Mouse (Mus musculus): ENCODE data around the gene Crebbp. TPM values are rescaled to one million over a fixed set of nuclear protein-coding genes. Genes with fewer than 3 reads are reported as not detected.
A peak's percentile ranks its signal among the peaks of the same experiment; 100 is the strongest.
"Not testable (repeated sequence)": the region's sequence is repeated elsewhere in the genome, so short reads cannot be mapped to it uniquely, and the experiment has no call there.

The Crebbp gene
- total RNA-seq, 2 experiments from 2014 or later, result 46.5 to 54.6 TPM

DNA sequence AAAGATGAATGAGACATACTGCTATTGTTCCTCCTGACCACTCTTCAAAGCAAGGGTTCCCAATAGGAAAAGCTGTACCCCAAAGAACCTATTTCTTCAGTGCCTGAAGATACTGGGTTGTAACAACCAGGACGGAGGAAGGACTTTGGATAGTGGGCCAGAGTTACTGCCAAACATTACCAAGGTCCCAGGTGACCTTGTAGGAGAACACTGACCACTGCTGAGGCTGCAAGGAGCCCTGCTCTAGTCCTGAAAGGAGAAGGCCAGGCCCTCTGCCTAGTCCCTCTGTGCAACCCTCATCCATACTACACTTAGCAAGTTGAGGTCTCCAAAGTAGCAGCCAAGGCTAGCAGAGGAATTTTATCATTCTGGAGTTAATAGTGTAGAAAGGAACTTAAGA is 60.7 kb downstream of the Crebbp start:
- DNase-seq, result no peak

DNA sequence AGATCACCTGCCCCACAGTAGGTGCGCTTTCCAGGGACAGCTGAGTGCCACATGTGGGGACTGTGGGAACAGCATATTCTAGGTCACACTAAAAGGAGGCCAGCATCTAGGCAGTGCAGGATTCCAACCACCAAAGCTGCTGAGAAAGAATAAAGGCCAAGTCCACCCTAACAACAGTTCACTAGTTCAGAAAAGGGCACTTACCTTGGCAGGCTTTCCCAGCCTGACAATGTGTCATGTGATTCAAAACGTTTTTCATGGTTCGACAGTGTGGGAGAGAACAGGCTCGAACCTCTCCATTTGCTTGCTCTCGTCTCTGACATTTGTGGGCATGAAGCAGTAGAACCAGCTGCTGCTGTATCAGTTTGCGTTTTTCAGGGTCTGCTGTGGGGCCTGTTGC is 75.3 kb downstream of the Crebbp start:
- no peak for DNase-seq

DNA sequence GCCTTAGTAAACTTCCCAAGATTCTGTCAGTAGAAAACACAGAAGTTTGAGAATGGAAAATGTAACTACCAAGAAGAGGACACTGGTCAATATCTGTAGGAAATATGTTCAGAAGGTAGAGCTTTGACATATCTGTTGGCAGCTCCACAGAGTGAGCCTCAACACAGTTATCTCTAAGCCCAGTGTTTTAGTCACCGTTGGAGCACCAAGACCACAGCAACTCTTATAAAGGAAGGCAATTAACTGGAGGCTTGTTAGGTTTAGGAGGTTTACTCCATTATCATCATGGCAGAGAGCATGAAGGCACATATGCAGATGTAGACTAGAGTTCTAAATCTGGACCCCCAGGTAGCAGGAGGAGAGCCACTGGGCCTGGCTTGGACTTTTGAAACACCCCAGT is 80.0 kb downstream of the Crebbp start:
- no peak for DNase-seq

DNA sequence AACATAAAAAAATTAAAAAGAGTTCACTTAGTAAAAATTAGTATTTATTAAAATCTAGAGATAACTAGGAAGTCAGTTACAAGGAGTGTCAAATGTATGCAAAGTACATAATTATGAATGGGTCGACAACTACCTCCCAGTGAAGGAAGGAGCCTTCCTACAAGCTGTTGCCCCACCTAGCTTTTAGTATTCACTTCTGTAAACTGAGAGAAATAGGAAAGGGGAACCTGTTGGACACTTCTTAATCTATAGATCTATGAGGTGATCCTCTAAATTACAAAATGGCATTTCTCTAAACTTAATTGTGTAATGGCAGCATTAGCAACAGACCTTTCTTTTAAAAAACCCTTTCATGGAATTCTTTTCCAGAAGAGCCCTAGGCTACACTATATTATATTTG is 84.9 kb downstream of the Crebbp start:
- DNase-seq, result no peak

DNA sequence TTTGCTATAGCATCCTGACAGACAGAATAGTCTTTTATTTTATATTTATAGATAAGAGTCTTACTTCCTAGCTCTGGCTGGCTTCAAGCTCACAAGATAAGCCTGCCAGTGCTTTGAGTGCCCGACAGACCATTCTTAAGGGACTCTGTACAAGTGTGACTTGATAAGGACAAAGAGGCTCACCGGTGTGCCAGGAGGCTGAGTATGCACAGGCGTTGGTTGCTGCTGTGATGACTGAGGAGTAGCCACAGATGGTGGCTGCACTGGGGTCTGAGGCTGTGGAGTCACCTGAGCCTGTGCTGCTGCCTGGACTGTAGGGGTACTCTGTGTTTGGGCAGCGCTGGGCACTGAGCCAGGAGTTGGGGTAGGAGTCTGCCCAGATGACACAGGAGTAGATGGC is 96.7 kb downstream of the Crebbp start:
- DNase-seq, result peak; percentile 5

DNA sequence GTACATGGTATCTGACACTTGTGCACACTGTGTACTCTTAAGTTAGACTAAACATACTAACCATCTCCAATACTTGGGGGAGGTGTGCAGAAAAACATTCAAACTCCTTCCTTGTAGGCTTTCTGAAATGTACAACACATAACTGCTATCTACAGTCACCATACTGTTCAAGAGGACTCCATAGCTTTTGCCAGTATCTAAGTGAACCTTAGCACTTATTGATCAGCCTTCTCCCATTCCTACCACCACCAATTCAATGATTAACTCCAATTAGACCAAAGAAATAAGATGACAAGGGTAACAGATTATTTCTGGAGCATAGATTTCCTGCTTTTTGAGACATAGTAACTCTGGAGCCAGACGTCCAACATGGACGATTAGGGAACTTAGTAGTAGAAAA is 113.4 kb downstream of the Crebbp start:
- DNase-seq, result no peak

DNA sequence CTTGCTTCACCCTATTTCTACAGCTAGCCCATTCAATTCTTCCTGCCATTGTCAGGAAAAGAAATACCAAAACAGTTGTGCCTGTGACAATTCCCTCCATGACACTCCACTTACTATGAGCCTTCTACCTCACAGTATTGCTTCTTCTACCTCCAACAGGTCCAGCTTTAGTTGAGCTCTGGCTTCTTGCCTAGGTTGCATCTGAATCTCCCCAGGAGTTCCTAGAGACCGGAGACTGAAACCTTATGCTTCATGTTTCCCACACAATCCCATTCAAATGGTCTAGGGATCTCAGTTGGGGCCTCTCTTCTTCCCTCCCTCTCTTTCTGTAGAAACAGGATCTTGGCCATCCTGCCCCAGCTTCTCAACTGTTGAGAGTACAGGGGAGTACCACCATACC is 116.3 kb downstream of the Crebbp start:
- no peak for DNase-seq

DNA sequence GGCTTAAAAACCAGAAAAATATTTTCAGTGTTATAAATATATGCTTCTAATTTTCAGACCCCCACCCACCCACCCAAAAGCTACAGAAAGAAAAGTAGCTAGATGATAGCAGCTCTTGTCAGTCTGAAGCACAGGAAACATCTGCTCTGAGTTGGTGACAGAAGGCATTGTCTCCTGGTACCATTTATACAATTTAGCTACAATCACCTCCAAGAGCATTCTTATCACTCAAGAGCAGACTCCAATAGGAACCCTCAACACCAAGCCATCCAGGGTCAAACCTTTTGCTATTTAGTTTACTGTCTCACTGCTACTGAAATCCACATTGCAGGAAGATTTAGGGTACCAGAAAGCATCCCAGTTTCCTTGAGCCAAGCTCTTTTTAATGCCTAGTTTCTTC is 116.9 kb downstream of the Crebbp start:
- DNase-seq, result no peak

DNA sequence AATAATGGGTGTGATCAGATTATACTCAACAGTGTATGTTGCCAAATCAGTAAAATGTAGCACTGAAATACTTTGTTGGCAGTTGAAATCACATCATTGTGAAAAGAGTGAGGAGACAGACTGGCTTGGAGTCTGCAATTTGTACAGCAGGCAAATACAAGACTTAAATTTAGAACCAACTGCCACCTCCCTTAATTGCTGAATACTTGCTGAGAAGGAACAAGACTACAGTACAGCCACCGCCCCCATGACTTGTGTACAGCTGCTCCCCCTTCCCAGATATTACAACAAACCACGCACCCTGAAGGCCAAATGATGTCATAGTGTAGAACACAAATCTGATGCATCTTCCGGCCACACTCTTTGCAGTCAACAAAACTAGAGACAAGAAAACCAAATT is 117.7 kb downstream of the Crebbp start:
- no peak for DNase-seq

DNA sequence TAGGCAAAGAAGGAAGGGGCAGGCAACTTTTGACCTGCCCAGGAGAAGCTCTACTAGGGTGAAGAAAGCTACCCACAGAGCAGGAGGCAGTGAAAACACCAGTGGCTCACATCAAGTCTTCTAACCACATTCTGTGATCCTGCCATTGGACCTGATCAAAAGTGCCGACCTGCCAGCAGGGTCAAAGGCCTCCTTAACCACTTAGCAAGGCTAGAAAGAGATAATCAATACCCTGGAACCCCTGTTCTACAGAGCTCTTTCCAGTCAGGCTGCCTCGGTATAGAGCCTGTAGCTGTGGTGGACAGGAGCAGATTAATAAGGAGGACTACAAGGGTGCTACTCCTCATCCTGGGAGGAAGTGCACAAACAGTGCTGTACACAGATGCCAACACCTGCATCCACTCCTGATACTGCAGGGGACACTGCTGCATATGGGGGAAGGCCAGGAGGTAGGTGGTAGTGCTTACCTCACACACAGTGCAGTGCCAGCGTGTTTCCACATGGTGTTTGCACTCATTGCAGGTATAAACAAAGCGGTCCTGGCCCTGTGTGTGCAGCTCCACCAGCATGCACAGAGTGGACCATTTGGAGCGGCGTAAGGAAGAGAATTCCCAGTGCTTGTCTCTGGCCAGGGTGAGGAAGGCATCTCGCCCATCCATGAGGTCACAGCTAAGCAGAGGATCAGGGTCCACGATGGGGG is 126.4 kb downstream of the Crebbp start:
- no peak for DNase-seq

DNA sequence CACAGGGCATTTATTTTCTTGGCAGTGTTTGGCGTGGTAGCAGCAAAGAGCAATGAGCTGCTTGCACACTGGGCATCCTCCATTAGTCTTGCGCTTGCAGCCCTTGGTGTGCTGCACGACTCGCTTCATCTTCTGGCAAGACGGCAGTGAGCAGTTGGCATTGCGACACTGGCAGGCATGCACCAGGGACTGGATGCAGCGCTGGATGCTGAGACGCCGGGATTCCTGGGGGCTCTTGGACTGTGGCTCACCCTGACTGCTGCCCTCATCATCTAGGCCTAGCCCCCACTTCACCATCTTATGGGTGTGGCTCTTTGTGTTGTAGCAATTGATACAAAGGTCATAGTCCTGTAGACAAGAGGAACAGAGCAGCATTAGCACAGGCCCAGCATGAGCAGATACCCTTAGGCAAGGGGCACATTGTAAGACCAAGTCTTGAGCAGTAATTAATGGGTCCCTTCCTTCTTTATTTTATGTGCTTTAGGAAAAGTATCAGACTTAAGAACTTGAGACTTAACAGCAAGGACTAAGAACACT is 127.9 kb downstream of the Crebbp start:
- no peak for DNase-seq

DNA sequence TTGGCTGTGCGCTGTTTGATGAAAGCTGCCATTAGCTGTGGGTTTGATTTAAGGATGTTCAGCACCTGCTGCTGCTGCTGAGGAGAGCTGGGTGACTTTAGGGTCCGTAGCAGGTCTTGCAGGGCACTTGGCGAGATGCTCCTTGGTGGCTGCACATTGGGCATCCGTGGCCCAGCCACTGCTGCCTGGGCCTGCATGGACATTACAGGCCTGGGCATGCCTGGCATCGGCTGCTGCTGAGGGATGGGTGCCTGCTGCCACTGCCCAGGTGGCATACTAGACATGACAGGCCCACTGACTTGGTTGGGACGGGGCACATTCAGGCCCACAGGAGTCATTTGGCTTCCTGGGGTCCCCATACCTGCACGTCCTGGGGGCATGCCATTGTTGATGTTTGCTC is 128.7 kb downstream of the Crebbp start:
- DNase-seq, result no peak

DNA sequence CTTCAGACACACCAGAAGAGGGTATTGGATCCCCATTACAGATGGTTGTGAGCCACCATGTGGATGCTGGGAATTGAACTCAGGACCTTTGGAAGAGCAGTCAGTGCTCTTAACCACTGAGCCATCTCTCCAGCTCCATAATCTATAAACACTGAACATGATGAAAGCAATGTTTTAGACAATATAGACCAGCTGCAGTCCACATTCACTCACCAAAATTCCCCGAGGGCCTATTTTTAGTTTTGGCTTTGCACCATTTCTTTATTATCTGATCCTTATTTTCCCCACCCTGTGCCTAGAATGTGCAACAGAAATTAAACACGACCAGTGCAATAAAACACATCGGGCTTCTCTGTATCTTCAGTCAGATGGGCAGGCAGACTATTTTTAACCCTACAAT is 133.4 kb downstream of the Crebbp start:
- not testable (repeated sequence) for DNase-seq

DNA sequence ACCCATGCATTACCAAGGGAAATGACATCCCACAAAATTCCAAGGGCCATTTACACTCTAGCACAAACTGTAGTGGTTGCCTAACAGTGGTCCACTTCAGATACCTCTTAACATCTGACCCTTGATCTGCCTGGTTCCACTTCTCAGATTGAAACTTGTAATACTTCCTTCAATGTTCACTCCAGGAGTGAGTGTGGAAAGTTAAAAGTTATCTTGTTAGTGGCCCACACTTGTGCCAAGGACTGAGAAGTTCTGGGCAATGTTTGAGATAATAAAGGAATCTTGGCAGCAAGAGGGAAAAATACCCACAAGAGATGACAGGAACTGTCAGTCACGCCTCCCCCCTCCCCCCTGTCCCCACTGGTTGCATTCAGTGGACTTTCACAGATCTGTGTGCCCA is 134.1 kb downstream of the Crebbp start:
- DNase-seq, result no peak

DNA sequence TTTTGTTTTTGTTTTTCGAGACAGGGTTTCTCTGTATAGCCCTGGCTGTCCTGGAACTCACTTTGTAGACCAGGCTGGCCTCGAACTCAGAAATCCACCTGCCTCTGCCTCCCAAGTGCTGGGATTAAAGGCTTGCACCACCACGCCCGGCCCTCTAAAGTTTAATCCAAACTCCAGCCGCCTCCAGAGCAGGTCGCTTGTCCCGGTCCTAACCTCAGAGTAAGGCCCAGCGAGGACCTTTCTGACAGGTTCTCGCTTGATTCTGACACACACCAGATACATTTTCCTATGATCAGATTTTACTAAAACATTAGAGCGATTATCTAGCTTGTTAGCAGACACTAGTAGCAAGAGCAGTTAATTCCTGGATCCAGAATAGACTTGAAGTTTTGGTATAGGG is 135.5 kb downstream of the Crebbp start:
- not testable (repeated sequence) for DNase-seq

DNA sequence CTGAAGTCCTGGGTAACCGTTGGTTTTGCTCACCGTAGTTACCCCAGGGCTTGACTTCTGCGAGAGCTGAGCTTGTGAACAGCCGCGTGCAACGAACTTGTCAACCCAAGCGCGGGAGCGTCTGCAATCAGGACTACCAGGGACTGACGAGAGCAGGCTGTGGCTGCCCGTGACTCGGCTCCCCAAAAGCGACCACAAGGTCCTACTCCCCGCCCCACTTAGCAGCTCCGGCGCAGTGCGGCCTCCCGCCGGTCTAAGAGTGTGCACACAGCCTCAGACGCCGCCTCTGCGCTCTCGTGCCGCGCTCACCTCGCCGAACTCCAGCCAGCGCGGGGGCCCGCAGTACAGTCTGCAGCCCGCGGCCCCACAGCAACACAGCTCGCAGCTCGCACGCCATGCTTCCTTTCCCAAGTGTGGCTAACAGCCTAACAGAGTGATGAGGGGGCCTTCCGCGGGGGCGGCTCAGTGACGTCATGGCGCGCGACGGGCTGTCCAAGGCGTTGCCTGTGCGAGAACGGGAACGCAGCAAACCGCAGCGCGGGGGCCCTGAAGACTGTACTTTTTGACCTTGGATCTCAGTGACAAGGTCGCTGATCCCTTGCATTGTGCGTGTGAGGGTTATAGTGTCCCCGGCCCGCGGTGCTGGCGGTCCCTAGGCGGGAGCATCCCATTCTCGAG is 136.3 kb downstream of the Crebbp start, which contains the start of gene Trap1:
TSS of gene Trap1 (minus strand) at position 444 of the 678 bp plus-strand sequence.
- DNase-seq, result peak; percentile 98

DNA sequence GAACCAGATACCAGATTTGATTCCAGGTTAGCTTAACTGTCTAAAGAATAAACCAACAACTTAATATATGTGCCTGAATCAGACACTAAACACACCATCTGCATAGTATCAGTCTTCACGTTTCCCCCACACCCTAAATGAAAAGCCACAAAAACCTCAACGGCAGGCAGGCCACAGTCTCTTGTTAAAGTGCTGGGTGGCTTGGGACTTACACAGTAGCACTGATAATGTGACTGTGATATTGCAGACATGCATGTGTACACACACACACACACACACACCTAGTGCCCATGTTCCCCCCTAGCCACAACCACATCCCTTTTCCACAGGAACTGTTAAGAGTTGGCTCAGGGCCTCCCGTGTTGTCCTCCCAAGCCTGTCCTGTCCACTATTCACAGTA is 139.0 kb downstream of the Crebbp start:
- no peak for DNase-seq

DNA sequence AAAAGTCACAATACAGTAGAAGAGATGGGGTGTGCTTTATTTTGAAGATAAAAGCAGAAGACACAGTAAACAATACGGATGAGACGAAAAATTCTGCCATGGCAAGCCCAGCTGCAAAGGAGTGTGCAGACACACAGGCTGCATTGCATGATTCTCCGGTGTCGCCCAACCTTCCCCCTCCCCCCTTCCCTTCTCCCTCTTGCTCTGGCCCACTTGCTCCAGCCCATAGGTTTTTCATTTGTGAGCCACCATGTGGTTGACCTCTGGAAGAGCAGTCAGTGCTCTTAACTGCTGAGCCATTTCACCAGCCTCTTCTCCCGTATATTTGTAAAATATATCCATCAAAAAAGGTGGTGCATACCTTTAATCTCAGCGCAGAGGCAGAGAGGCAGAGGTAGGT is 139.5 kb downstream of the Crebbp start:
- no peak for DNase-seq

DNA sequence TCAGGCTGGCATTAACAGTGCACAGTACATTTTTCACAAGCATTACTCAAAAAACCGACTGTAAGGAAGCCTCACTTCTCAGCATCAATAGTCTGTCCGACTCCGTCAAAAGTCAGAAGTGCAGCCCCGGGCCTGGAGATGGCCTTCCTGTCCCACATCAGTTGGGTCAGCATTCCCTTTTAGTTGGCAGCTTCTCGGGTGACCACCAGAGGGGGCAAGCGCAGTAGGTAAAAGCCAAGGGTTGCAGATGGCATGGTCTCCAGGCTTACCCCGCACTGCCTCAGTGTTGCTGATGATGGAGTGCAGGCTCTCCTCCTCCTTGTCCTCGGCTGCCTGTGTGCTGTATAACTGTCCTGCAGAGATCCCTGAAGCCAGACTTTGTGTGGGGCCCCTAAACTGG is 145.2 kb downstream of the Crebbp start:
- peak; percentile 71 for DNase-seq

DNA sequence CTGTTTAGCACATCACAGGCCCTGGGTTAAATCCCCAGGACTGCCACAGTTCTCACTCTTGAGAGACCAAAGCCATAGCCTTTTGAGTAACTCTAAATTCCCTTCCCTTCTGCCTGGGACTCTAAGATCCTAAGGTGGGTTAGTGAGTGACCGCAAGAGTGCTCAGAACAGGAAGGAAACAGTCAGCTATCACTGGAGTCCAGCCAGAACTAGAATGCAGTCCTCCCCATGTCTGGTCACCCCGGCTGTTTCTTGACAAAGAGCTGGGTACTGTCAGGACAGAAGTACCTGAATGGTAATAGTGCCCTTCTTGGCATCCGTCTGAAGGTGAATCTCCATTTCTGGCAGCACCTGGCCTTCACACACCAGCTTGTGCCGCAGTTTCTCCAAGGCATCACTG is 148.9 kb downstream of the Crebbp start:
- no peak for DNase-seq

DNA sequence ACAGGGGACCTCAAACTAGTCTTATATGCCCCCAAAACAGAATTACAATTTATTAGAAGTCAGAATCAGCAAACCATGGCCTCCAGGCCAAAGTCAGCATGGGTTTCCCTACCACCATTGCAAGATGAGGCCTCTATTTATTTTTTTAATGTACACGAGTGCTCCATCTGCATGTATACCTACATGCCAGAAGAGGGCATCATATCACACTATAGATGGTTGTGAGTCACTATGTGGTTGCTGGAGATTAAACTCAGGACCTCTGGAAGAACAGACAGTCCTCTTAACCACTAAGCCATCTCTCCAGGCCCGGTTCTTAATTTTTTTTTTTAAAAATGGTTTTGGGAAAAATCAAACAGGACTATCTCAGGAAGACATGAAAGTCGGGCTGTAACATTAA is 160.0 kb downstream of the Crebbp start:
- DNase-seq, result no peak

DNA sequence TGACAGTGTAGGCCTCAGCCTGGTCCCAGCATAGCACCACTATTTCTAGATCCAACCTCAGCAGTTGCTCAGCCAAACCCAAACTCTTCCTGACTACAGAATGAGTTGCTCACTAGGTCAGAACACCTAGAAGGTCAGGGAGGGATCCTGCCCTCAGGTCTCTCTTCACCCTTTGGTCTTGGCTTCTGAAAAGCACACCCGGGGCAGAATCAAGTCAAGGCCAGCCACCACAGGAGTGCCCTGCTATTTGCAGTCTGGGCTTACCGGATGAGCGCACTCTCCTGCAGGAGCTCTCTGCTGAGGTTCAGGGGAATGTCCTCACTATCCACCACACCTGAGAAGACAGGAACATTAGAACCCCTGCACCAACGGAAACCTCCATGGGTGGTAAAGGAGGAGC is 161.2 kb downstream of the Crebbp start:
- no peak for DNase-seq

DNA sequence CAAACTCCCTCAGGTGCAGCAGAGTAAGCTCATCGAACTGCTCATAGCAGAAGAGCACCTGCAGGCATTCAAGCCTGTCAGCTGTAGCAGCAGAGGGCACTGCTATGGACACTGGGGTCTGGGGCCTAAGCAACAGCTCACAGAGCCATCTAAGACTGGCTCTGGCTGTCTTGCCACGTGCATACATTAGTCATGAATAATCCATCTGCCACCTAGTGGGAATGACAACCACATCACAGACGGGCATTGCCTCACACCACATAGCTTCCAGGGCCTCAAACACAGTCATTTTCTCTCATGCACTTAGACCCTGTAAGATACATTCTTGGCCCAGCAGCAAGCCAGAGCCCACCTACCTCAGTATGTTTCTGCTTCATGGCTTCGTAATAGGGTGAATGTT is 168.3 kb downstream of the Crebbp start:
- no peak for DNase-seq

DNA sequence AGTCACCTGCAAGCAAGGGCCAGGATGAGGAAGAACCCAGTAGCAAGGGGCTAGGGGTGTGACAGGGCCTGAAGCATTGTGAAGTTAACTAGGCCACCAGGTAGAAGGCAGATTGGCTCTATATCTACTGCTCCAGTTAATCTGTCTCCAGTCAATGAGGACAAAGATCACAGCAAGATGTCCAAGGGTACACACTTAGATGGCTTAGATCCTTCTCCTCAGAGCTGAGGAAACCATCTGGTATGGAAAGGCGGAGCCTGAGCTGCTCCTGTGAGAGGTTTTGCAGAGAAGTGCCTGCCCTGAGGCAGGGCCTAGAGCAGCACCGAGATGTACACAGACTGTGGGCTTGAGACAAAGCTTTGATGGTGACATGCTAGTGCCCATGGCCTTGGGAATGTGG is 169.7 kb downstream of the Crebbp start:
- DNase-seq, result peak; percentile 32
